Comparison of ENCODE assay signal across 7 mouse cellular contexts in genomic region chr11:120229861-120230751, GRCm38 (mm10). TPM values are rescaled to one million over a fixed set of nuclear protein-coding genes. Genes with fewer than 3 reads are reported as not detected.
DNase-seq lines count a peak whose midpoint lies in the region; ATAC-seq and TF ChIP-seq lines count a peak whose summit lies in the region.

No protein-coding gene starts in this region.

- TF ChIP-seq EP300 in stomach, postnatal 0 days (optimal IDR thresholded peaks at IDR 0.05), result no peak

- H3K9me3 ChIP-seq in hindbrain, embryonic 14.5 days (ENCODE audit: control insufficient read depth, low read length), result no peaks in the 10 kb centered on the region
- no peaks in the 10 kb centered on the region for H3K9me3 ChIP-seq in stomach, postnatal 0 days (ENCODE audit: control insufficient read depth, low read length)

- peak; percentile 60 for DNase-seq in R1 (ENCODE audit: low read depth, low spot score)
- peak; percentile 64 to 75 for DNase-seq in cerebellum, adult 2 months
- DNase-seq in frontal cortex, postnatal 36 days (ENCODE audit: low spot score in 2 of 2), result peak; percentile 71 to 78
- peak; percentile 70 for DNase-seq in hindbrain, embryonic 14.5 days (ENCODE audit: low spot score)
- peak; percentile 65 to 69 for DNase-seq in left cerebral cortex, adult 8-10 months (ENCODE audit: low spot score in 2 of 2)
- peak; percentile 67 for DNase-seq in stomach, postnatal 0 days (ENCODE audit: low spot score)

- no peak for TF ChIP-seq POLR2A in cerebellum, adult 2 months (IDR thresholded peaks at IDR 0.05; ENCODE audit: borderline replicate concordance, insufficient read depth, low read length)

- H3K9ac ChIP-seq in hindbrain, embryonic 14.5 days, result peak overlapping the region; percentile 100
- peak overlapping the region; percentile 98 for H3K9ac ChIP-seq in stomach, postnatal 0 days (ENCODE audit: low read length)

- H3K36me3 ChIP-seq in hindbrain, embryonic 14.5 days (replicated peaks; ENCODE audit: control insufficient read depth, insufficient read depth), result no peaks in the 10 kb centered on the region
- H3K36me3 ChIP-seq in macrophage (ENCODE audit: inconsistent target), result no peaks in the 10 kb centered on the region
- no peaks in the 10 kb centered on the region for H3K36me3 ChIP-seq in stomach, postnatal 0 days (ENCODE audit: control insufficient read depth, insufficient read depth, low read length)

- TF ChIP-seq CTCF in cerebellum, adult 2 months (IDR thresholded peaks at IDR 0.05; ENCODE audit: borderline replicate concordance, insufficient read depth, low read depth, low read length), result no peak
- 0 out of 2 replicates have a peak, but pooled peaks have one; percentile 12 for TF ChIP-seq CTCF in stomach, postnatal 0 days (IDR thresholded peaks at IDR 0.05; ENCODE audit: low read depth)

- H3K79me2 ChIP-seq in macrophage (ENCODE audit: inconsistent target), result no peaks in the 10 kb centered on the region; the same call in 1 of the 2 replicates

- peak overlapping the region; percentile 100 for H3K4me2 ChIP-seq in hindbrain, embryonic 14.5 days (replicated peaks)
- H3K4me2 ChIP-seq in stomach, postnatal 0 days (replicated peaks; ENCODE audit: low read depth), result peak overlapping the region; percentile 91

- ATAC-seq in hindbrain, embryonic 14.5 days (ENCODE audit: low FRiP score), result no peak
- no peak for ATAC-seq in stomach, postnatal 0 days (ENCODE audit: low FRiP score, low TSS enrichment)

- H3K27me3 ChIP-seq in cerebellum, adult 2 months (ENCODE audit: control insufficient read depth, insufficient read depth, low read length), result no peaks in the 10 kb centered on the region
- no peaks in the 10 kb centered on the region for H3K27me3 ChIP-seq in hindbrain, embryonic 14.5 days (ENCODE audit: control insufficient read depth, insufficient read depth, low read length)
- no peaks in the 10 kb centered on the region for H3K27me3 ChIP-seq in stomach, postnatal 0 days (ENCODE audit: control insufficient read depth, insufficient read depth, low read length)

- H3K27ac ChIP-seq in cerebellum, adult 2 months (ENCODE audit: insufficient read depth, low read length), result peak overlapping the region; percentile 54; the same call in 1 of the 2 replicates
- H3K27ac ChIP-seq in hindbrain, embryonic 14.5 days, result peak overlapping the region; percentile 99
- H3K27ac ChIP-seq in macrophage, result peak overlapping the region; percentile 89
- H3K27ac ChIP-seq in stomach, postnatal 0 days (replicated peaks), result peak overlapping the region; percentile 96

- H3K4me1 ChIP-seq in cerebellum, adult 2 months (ENCODE audit: control insufficient read depth, insufficient read depth, low read length), result peaks cover 4% of the 10 kb centered on the region
- H3K4me1 ChIP-seq in hindbrain, embryonic 14.5 days (replicated peaks; ENCODE audit: control insufficient read depth, insufficient read depth, low read length), result peaks cover 58% of the 10 kb centered on the region
- peaks cover 26% of the 10 kb centered on the region for H3K4me1 ChIP-seq in stomach, postnatal 0 days (replicated peaks; ENCODE audit: control insufficient read depth, insufficient read depth)

- WGBS in cerebellum, adult 2 months, result 13% methylated on average over 42 of the region's 42 CpGs
- 2% methylated on average over 42 of the region's 42 CpGs for WGBS in hindbrain, embryonic 14.5 days
- WGBS in macrophage (ENCODE audit: missing documents), result 9% methylated on average over 42 of the region's 42 CpGs
- 3% methylated on average over 42 of the region's 42 CpGs for WGBS in stomach, postnatal 0 days

- H3K4me3 ChIP-seq in cerebellum, adult 2 months (replicated peaks; ENCODE audit: insufficient read depth, low read depth, low read length), result peak overlapping the region; percentile 79
- peak overlapping the region; percentile 88 for H3K4me3 ChIP-seq in hindbrain, embryonic 14.5 days (replicated peaks; ENCODE audit: low read length)
- H3K4me3 ChIP-seq in macrophage (ENCODE audit: inconsistent target), result peak overlapping the region; percentile 55
- H3K4me3 ChIP-seq in stomach, postnatal 0 days (ENCODE audit: low read depth, low read length), result peak overlapping the region; percentile 97

RNA-seq across cellular contexts. Expression of gene Bahcc1, which starts 2.6 kb away (rescaled TPM):
- 17.0 and 17.6 TPM in 2 replicates for polyA plus RNA-seq in cerebellum, adult 2 months (2012; rRNA removed)
- polyA plus RNA-seq in hindbrain, embryonic 14.5 days (2014; fragmentation: Nextera tagmentation; extraction: Ambion mirVana), result 15.9 and 16.3 TPM in 2 replicates
- total RNA-seq in left cerebral cortex, adult 8-10 months (2022), result 10 to 100 TPM; 20.8 to 23.0 (median 21.6) TPM
- total RNA-seq in macrophage (2018; cell fraction: chromatin; rRNA removed), result 10 to 100 TPM in 7 of 26 experiments, 1 to 10 TPM in 19; 1.6 to 13.2 (median 8.4) TPM
- total RNA-seq in macrophage (2018; cell fraction: cytosol; rRNA removed), result 1 to 10 TPM; 1.4 to 5.9 (median 4.0) TPM
- total RNA-seq in macrophage (2018; cell fraction: nucleus; rRNA removed), result 10 to 100 TPM in 5 of 26 experiments, 1 to 10 TPM in 21; 2.6 to 14.8 (median 8.3) TPM
- polyA plus RNA-seq in macrophage (2018), result 2.2 to 3.5 TPM (median 3.0 TPM) in 3 replicates
- polyA plus RNA-seq in stomach, postnatal 0 days (2015; fragmentation: Nextera tagmentation; extraction: Ambion mirVana), result 2.7 and 2.9 TPM in 2 replicates
